Mouse (Mus musculus): ENCODE results near the gene Ascc2.

Gene Ascc2

DNA sequence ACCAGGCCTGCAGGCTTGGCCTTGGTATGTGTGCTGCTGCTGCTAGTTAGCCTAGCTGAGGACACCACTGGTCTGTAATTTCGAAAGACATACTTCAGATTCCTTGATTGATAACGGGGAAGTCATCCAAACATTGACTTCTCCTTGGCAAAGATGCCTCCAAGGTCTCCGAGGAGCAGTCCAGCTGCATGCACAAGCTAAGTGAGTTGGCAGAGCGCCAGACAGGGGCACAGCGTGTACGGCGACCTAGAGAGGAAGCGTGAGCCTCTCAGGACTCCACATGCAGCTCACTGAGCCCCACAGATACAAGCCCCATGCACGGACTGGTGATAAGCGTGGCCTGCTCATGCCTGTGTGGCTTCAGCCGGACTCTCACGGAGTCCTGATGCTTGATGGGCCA is 92.1 kb downstream of the Ascc2 start:
- DNase-seq = peak; percentile 56

DNA sequence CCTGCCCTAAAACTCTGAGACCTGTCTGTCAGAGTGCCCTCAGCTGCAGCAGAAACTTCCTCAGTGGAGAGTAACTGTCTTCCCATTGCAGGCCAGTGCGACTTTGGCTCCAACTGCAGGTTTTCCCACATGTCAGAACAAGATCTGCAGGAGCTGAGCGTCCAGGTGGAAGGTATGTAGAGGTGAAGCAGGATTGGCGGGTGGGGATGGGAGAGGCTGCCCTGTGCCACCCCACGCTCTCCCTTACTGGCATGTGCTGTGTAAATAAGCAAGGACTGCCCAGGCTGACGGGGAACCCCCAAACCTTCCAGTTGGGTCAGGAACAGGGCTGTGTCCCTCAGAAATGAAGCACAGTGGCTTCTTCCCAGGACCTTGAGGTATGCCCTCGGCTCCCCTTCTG is 92.5 kb downstream of the Ascc2 start:
- peak; percentile 36 for DNase-seq

GRCm38 (mm10) chr11:4730913-4731312 is 93.4 kb downstream of the Ascc2 start:
- no peak for DNase-seq

DNA sequence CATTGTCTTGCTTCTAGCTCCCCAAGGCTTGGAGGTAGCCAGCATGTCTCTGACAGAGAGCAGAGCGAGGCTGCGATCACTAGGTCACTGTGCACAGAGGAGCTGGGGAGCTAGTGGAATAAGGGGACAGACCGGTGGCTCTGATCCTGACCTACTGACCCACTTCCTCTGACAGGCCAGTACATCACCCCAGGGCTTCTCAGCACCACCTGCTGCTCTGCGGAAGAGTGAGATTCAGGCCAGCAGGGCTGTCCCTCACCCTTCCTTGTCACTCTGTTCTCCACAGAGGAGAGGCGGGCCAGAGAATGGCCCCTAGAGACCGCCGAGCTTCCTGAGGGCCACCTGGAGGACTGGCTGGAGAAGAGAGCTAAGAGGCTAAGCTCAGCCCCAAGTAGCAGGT is 94.2 kb downstream of the Ascc2 start:
- DNase-seq = no peak

DNA sequence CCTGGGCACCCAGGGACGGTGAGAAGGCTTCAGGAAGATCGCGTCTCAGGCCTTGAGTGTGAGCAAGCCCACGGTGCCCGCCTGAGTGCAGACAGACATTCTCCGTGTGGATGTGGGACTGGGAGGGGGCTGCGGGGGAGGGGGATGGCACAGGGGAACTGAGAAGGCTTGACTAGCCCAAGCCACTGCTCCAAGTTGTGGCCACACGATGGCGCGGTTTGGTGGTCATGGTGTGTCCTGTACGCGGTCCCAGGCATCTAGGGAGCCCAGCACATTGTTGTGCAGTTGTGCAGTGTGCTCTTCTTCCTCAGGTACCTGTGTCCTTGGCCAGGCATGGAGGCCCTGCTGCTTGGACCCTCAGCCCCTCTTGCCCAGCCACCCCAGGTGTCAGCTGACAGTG is 96.6 kb downstream of the Ascc2 start:
- DNase-seq = no peak
